Mouse (Mus musculus) cerebellum, postnatal 36 days (tissue): ENCODE measurements around the gene Tnp1.

ENCODE experiments used
- DNase-seq, 2 experiments: peaks; one replicate each; pipeline ENCODE4 v3.0.0; 2021 to 2022; ENCODE audit warnings: mixed read lengths in 2 of 2

Tnp1 gene

GRCm38 (mm10) chr1:73004890-73005289 is 10.8 kb downstream of the Tnp1 start:
- no peak for DNase-seq

GRCm38 (mm10) chr1:73002637-73003036 is 13.1 kb downstream of the Tnp1 start:
- DNase-seq = no peak

GRCm38 (mm10) chr1:73001961-73002360 is 13.7 kb downstream of the Tnp1 start:
- no peak for DNase-seq

DNA sequence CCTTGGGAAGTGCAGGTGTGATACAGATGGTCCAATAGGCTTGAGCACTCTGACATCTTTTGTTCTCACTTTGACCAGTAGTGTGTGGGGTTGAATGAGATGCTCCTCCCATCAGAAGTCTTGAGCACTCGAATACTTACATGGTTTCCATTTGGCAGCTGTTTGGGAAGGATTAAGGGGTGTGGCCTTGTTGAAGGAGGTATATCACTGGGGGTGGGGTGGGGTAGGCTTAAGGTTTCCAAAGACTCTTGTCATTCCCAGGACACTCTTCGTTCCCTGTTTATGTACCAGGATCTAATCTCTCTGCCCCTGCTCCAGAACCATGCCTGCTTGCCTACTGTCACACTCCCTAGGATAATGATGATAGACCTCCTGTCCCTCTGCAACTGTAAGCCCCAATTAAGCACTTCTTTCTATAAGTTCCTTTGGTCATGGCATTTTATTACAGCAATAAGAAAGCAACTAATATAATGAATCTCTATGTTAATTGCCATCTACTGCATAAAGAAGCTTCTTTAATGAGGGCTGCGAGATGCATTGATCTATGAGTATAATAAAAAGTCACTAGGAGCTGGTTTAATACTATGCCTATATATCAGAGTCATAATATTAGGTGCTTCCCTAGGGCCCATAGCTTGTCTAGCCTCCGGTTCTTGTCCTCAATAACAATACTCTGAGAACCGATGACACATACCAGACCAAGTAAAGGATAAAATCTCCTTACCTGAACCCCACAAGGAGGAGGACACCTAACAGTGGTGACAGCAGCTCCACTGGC is 20.8 kb downstream of the Tnp1 start:
- DNase-seq = no peak

- DNase-seq = peak; percentile 80 to 83
Measured at GRCm38 (mm10) chr1:72992944-72993464, 22.7 kb downstream of the Tnp1 start.

DNA sequence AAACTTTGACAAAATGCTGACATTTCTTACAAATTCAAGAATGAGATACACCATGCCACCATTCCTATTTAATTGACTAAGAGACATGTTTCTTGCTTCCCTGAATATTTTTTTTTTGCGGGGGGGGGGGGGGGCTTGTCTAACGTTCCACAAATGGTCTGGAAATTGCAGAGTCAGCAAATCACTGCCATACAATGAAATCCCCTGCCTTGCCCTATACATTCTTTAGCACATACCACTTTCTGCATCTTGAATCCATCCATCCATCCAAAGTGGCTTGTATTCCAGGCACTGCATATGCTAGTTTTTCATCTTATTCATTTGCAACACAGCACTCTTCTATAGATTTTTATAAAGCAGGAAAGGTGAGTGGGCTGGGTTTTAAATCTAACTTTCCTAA is 23.5 kb downstream of the Tnp1 start:
- DNase-seq = no peak

DNA sequence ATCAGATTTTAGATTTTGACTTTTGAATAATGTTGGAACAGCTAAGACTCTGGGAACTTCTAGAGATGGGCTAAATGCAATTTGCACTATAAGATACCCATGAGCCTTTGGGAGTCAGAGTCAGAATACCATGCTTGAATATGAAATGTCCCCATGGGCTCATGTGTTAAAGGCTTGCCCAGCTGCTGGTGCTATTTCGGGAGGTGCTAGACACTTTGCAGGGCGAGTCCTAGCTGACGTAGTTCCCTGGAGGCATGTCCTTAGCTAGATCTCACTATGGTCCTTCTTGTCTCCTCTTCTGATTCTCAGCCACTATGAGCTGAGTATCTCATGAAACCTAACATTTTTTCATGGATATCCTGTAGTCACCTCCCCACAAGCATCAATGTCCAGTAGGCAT is 26.8 kb downstream of the Tnp1 start:
- no peak for DNase-seq

DNA sequence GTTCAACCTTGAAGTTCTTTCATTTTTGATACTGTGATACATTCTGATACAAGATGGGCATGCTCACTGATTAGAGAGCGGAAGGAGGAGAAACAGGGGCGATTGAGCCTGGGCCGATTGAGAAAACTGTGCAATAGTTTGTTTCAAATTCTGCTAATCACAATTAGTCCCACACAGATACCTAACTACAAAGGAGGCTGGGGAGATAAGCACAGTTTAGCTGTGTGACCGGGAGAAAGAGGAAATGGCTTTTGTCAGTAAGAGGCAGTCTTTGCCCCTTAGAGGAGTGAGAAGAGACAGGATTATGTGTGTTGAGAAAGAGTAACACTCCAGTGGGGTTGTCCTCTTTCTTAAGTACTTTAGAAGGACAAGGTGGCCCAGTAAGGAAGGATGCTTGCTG is 29.0 kb downstream of the Tnp1 start:
- DNase-seq = no peak

- DNase-seq = no peak
Measured at GRCm38 (mm10) chr1:72978956-72979355, 36.8 kb downstream of the Tnp1 start.

GRCm38 (mm10) chr1:72974226-72974625 is 41.5 kb downstream of the Tnp1 start:
- DNase-seq = no peak

DNA sequence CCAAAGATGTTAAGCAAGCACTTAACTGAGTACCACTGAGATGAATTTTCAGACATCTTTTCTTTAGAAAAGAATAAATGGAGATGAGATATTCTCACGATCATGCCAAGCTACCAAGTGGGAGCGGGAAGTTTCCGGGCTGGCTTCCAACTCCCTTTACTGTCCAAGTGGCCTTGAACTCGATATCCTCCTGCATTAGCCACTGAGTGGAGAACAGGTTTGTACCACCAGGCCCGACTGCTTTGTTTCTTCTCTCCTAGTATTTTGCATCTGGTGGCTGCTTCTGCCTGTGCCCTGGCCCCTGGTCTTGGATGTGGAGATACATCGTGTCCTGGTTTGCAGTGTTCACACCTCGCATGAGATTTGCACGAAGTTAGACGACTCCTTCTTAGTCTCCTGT is 45.2 kb downstream of the Tnp1 start:
- DNase-seq = no peak

- no peak for DNase-seq
Measured at GRCm38 (mm10) chr1:72969113-72969812, 46.4 kb downstream of the Tnp1 start.

DNA sequence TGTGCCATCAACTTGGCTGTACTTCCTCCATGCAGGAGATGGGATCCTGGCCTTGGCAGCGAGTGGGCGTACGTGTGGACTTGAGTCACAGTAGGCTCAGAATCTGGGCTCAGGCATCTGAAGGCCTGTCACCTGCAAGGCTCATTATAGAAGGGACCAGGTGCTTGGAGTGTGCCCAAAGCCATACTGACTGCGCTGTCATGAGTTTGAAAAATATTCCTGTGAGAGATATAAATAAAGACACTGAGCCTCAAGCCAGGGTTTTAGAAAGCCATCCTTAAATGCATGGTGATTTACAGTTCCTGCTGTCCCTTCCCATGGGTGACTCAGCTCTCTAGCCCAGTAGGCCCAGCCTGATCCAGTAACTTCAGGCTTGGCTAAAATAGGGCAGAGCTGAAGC is 49.3 kb downstream of the Tnp1 start:
- peak; percentile 69 to 78 for DNase-seq
